Mouse (Mus musculus) liver, postnatal 0 days (tissue): Measurements from ENCODE around the gene Itga3.

Experiments used
- CTCF ChIP-seq: sonication (generic); IDR thresholded peaks from 2 replicates; pipeline ENCODE4 v1.5.1; 2016; ENCODE audit warnings: antibody characterized with exemption, low read depth
- EP300 ChIP-seq: IDR thresholded peaks from 2 replicates; pipeline ENCODE4 v1.6.1; 2016; ENCODE audit warnings: antibody characterized with exemption, low read depth, mild to moderate bottlenecking

- TF ChIP-seq EP300 (no peak), CTCF (no peak)
Observed at GRCm38 (mm10) chr11:95012487-95012886, 64.1 kb downstream of the Itga3 start.
